Mouse (Mus musculus) stomach, postnatal 0 days (tissue): ENCODE measurements around the gene Tctex1d2.

Experiments
- CTCF ChIP-seq: IDR thresholded peaks from 2 replicates; pipeline ENCODE4 v1.5.1; 2016; ENCODE audit warnings: antibody characterized with exemption, low read depth, mild to moderate bottlenecking, moderate library complexity
- EP300 ChIP-seq: optimal IDR thresholded peaks from 2 replicates; pipeline ENCODE3; 2016; ENCODE audit warnings: antibody characterized with exemption

- TF ChIP-seq EP300 (no peak), CTCF (no peak)
Observed at GRCm38 (mm10) chr16:32407730-32408129, 11.8 kb upstream of the Tctex1d2 start.
